Mouse (Mus musculus): ENCODE measurements around the gene Slc38a8. TPM values are rescaled to one million over a fixed set of nuclear protein-coding genes. Genes with fewer than 3 reads are reported as not detected.

The Slc38a8 gene
- polyA plus RNA-seq, 1 experiment: 0.51 TPM

GRCm38 (mm10) chr8:119468091-119468490 lies 33.4 kb downstream of the Slc38a8 start:
- 91% methylated on average over 8 of the region's 8 CpGs for WGBS
- Histone ChIP-seq H3K4me3 (ENCODE audit: control insufficient read depth, insufficient read depth, low read length) (no peak overlapping the region), H3K27me3 (ENCODE audit: control insufficient read depth, insufficient read depth, low read length) (no peaks in the 10 kb centered on the region; the same call in 1 of the 2 replicates), H3K36me3 (ENCODE audit: control insufficient read depth, insufficient read depth, low read length) (no peaks in the 10 kb centered on the region), H3K4me1 (replicated peaks; ENCODE audit: control insufficient read depth, insufficient read depth, low read length) (peaks cover 16% of the 10 kb centered on the region), H3K27ac (ENCODE audit: control insufficient read depth, insufficient read depth, low read length) (no peak overlapping the region)
- no peak for TF ChIP-seq CTCF (IDR thresholded peaks at IDR 0.05; ENCODE audit: borderline replicate concordance, control insufficient read depth, extremely low read depth, insufficient read depth, low read length, poor library complexity)
- no peak for TF ChIP-seq POLR2A (IDR thresholded peaks at IDR 0.05; ENCODE audit: control insufficient read depth, extremely low read depth, insufficient read depth, low read length, poor library complexity)
- DNase-seq: no peak

DNA sequence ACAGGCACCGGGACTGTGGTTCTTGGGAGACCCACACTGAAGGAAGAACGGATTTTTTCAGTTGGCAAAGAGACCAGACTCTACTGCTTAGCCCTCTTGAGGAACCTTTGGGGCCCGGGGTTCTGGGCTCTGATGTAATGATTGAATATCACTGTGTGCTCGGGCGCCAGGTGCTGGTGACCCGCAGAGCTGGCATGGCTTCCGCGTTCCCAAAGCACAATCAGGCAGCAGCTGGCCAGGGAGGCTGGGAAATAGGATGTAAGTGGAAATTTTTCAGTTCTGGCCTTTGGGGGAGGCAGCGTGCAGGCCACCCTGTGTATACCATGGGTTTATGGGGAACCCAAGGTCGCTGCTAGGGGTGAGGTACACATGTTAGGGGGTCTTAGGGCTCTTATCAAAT lies 34.7 kb downstream of the Slc38a8 start:
- H3K4me3 ChIP-seq (ENCODE audit: control insufficient read depth, insufficient read depth, low read length): no peak overlapping the region
- TF ChIP-seq CTCF (IDR thresholded peaks at IDR 0.05; ENCODE audit: borderline replicate concordance, control insufficient read depth, extremely low read depth, insufficient read depth, low read length, poor library complexity) (no peak), POLR2A (IDR thresholded peaks at IDR 0.05; ENCODE audit: control insufficient read depth, extremely low read depth, insufficient read depth, low read length, poor library complexity) (no peak)
- H3K36me3 ChIP-seq (ENCODE audit: control insufficient read depth, insufficient read depth, low read length): no peaks in the 10 kb centered on the region
- no peaks in the 10 kb centered on the region; the same call in 1 of the 2 replicates for H3K27me3 ChIP-seq (ENCODE audit: control insufficient read depth, insufficient read depth, low read length)
- H3K27ac ChIP-seq (ENCODE audit: control insufficient read depth, insufficient read depth, low read length): no peak overlapping the region
- no peak for DNase-seq
- H3K4me1 ChIP-seq (replicated peaks; ENCODE audit: control insufficient read depth, insufficient read depth, low read length): peaks cover 16% of the 10 kb centered on the region
- 90% methylated on average over 10 of the region's 10 CpGs for WGBS

DNA sequence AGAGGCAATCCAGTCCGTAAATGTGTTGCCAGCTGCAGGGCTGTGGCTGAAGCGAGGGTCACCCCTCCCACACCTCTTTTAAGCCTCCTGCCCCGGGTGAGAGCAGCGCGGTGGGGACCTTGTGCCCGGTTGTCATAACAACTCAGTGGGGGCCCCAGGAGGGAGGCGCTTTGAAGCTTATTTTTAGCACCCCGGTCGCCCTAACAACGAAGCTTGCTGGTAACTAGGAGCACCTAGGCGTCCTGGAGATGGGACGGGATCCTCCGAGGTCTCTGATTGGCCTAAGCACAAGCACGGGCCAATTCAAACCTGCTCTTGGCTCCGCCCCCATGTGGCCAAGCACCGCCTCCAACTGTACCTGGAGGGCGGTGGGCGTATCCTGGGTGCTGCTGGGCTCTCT lies 35.4 kb downstream of the Slc38a8 start:
- Histone ChIP-seq H3K36me3 (ENCODE audit: control insufficient read depth, insufficient read depth, low read length) (no peaks in the 10 kb centered on the region), H3K4me1 (replicated peaks; ENCODE audit: control insufficient read depth, insufficient read depth, low read length) (peaks cover 16% of the 10 kb centered on the region), H3K27ac (ENCODE audit: control insufficient read depth, insufficient read depth, low read length) (no peak overlapping the region), H3K4me3 (ENCODE audit: control insufficient read depth, insufficient read depth, low read length) (no peak overlapping the region), H3K27me3 (ENCODE audit: control insufficient read depth, insufficient read depth, low read length) (no peaks in the 10 kb centered on the region; the same call in 1 of the 2 replicates)
- peak; percentile 16 for DNase-seq
- WGBS: 10% methylated on average over 18 of the region's 18 CpGs
- no peak for TF ChIP-seq POLR2A (IDR thresholded peaks at IDR 0.05; ENCODE audit: control insufficient read depth, extremely low read depth, insufficient read depth, low read length, poor library complexity)
- no peak for TF ChIP-seq CTCF (IDR thresholded peaks at IDR 0.05; ENCODE audit: borderline replicate concordance, control insufficient read depth, extremely low read depth, insufficient read depth, low read length, poor library complexity)

- TF ChIP-seq CTCF (IDR thresholded peaks at IDR 0.05; ENCODE audit: borderline replicate concordance, control insufficient read depth, extremely low read depth, insufficient read depth, low read length, poor library complexity) (no peak), POLR2A (IDR thresholded peaks at IDR 0.05; ENCODE audit: control insufficient read depth, extremely low read depth, insufficient read depth, low read length, poor library complexity) (no peak)
Observed at GRCm38 (mm10) chr8:119463709-119464108, 37.8 kb downstream of the Slc38a8 start.

DNA sequence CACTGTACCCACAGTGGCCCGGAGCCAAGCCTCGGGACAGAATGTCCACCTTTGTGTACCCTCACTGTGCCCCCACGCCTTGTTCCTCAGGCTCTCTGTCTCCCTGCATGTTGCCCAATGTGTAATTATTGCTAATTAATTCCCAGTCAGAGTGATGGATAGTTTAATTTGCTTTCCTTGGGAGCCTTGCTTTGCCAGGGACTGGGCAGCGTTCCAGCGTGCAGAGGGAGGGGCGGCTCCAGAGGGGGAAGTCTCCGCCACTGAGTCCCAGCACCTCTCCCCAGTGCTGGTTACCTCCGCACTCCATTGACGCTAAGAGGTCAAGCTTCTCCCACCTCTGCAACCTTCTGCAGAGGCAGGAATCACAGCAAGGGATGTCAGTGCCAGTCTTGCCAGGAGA lies 40.1 kb downstream of the Slc38a8 start:
- TF ChIP-seq POLR2A (IDR thresholded peaks at IDR 0.05; ENCODE audit: control insufficient read depth, extremely low read depth, insufficient read depth, low read length, poor library complexity): no peak
- TF ChIP-seq CTCF (IDR thresholded peaks at IDR 0.05; ENCODE audit: borderline replicate concordance, control insufficient read depth, extremely low read depth, insufficient read depth, low read length, poor library complexity): no peak
- Histone ChIP-seq H3K27me3 (ENCODE audit: control insufficient read depth, insufficient read depth, low read length) (no peaks in the 10 kb centered on the region; the same call in 1 of the 2 replicates), H3K4me3 (ENCODE audit: control insufficient read depth, insufficient read depth, low read length) (no peak overlapping the region), H3K27ac (ENCODE audit: control insufficient read depth, insufficient read depth, low read length) (no peak overlapping the region), H3K4me1 (replicated peaks; ENCODE audit: control insufficient read depth, insufficient read depth, low read length) (peaks cover 12% of the 10 kb centered on the region), H3K36me3 (ENCODE audit: control insufficient read depth, insufficient read depth, low read length) (no peaks in the 10 kb centered on the region)
- DNase-seq: no peak
- 82% methylated on average over 9 of the region's 9 CpGs for WGBS

More at GRCm38 (mm10) chr8:119463709-119464108, 37.8 kb downstream of the Slc38a8 start:
- peaks cover 16% of the 10 kb centered on the region for H3K4me1 ChIP-seq (replicated peaks; ENCODE audit: control insufficient read depth, insufficient read depth, low read length)
- H3K4me3 ChIP-seq (ENCODE audit: control insufficient read depth, insufficient read depth, low read length): no peak overlapping the region
- DNase-seq: no peak
- H3K27ac ChIP-seq (ENCODE audit: control insufficient read depth, insufficient read depth, low read length): no peak overlapping the region
- no peaks in the 10 kb centered on the region for H3K36me3 ChIP-seq (ENCODE audit: control insufficient read depth, insufficient read depth, low read length)
- H3K27me3 ChIP-seq (ENCODE audit: control insufficient read depth, insufficient read depth, low read length): no peaks in the 10 kb centered on the region; the same call in 1 of the 2 replicates
- 79% methylated on average over 7 of the region's 7 CpGs for WGBS

- Histone ChIP-seq H3K4me3 (ENCODE audit: control insufficient read depth, insufficient read depth, low read length) (no peak overlapping the region), H3K27ac (ENCODE audit: control insufficient read depth, insufficient read depth, low read length) (no peak overlapping the region), H3K4me1 (replicated peaks; ENCODE audit: control insufficient read depth, insufficient read depth, low read length) (no peaks in the 10 kb centered on the region), H3K36me3 (ENCODE audit: control insufficient read depth, insufficient read depth, low read length) (no peaks in the 10 kb centered on the region), H3K27me3 (ENCODE audit: control insufficient read depth, insufficient read depth, low read length) (no peaks in the 10 kb centered on the region)
- DNase-seq: no peak
- TF ChIP-seq CTCF (IDR thresholded peaks at IDR 0.05; ENCODE audit: borderline replicate concordance, control insufficient read depth, extremely low read depth, insufficient read depth, low read length, poor library complexity): no peak
- TF ChIP-seq POLR2A (IDR thresholded peaks at IDR 0.05; ENCODE audit: control insufficient read depth, extremely low read depth, insufficient read depth, low read length, poor library complexity): no peak
- WGBS: 67% methylated on average over 16 of the region's 16 CpGs
Observed at GRCm38 (mm10) chr8:119459724-119460123, 41.8 kb downstream of the Slc38a8 start.

GRCm38 (mm10) chr8:119456045-119456444 lies 45.5 kb downstream of the Slc38a8 start:
- H3K36me3 ChIP-seq (ENCODE audit: control insufficient read depth, insufficient read depth, low read length): no peaks in the 10 kb centered on the region
- no peaks in the 10 kb centered on the region for H3K27me3 ChIP-seq (ENCODE audit: control insufficient read depth, insufficient read depth, low read length)
- 90% methylated on average over 5 of the region's 5 CpGs for WGBS
- H3K4me3 ChIP-seq (ENCODE audit: control insufficient read depth, insufficient read depth, low read length): no peak overlapping the region
- H3K27ac ChIP-seq (ENCODE audit: control insufficient read depth, insufficient read depth, low read length): no peak overlapping the region
- DNase-seq: no peak
- H3K4me1 ChIP-seq (replicated peaks; ENCODE audit: control insufficient read depth, insufficient read depth, low read length): no peaks in the 10 kb centered on the region
- TF ChIP-seq CTCF (IDR thresholded peaks at IDR 0.05; ENCODE audit: borderline replicate concordance, control insufficient read depth, extremely low read depth, insufficient read depth, low read length, poor library complexity) (no peak), POLR2A (IDR thresholded peaks at IDR 0.05; ENCODE audit: control insufficient read depth, extremely low read depth, insufficient read depth, low read length, poor library complexity) (no peak)

Measured in thymus, adult 2 months (tissue).